Mouse (Mus musculus): ENCODE data around the gene 6030452D12Rik. TPM values are rescaled to one million over a fixed set of nuclear protein-coding genes. Genes with fewer than 3 reads are reported as not detected.

Gene 6030452D12Rik
- not detected for total RNA-seq (2021)
- long read RNA-seq, experiment 1 = 0 reads
- long read RNA-seq, experiment 2 = 0 reads

DNA sequence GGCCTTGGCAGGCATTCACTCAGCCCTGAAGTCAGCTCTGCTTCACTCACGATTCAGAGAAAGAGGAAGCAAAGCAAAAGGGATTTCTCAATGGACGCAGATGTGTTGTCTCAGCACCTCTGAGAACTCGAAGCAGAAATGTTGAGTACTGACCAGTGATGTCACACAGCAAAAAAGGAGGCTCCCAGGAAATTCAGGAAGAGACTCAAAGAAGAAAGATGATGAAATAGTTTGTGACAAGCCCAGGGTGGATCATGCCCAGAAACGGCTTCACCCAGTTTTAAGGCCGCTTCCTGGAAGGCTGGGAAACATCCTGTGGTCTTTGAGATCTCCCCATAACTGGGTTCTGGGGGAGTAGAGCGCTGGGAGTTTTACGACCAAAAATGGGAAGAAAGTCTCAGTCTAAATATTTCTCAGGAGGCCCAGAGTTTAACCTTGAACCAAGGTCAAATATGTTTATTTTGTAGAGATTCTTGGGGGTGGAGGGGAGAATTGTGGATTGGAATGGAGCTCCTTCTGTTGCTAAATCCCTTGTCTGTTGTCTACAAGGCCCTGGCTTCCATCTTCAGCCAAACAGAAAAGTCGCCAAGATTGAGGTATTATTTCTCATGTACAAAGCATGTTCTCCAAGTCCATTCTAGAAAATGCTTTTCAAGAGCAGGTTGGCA is at the start of gene 6030452D12Rik:
Gene 6030452D12Rik, plus strand, starts transcription at position 505 of the 668 bp plus-strand sequence.
- intact Hi-C loops (cut with DNase I) = no loop called here
- DNase-seq = peak in 1 of 2 experiments; percentile 19

DNA sequence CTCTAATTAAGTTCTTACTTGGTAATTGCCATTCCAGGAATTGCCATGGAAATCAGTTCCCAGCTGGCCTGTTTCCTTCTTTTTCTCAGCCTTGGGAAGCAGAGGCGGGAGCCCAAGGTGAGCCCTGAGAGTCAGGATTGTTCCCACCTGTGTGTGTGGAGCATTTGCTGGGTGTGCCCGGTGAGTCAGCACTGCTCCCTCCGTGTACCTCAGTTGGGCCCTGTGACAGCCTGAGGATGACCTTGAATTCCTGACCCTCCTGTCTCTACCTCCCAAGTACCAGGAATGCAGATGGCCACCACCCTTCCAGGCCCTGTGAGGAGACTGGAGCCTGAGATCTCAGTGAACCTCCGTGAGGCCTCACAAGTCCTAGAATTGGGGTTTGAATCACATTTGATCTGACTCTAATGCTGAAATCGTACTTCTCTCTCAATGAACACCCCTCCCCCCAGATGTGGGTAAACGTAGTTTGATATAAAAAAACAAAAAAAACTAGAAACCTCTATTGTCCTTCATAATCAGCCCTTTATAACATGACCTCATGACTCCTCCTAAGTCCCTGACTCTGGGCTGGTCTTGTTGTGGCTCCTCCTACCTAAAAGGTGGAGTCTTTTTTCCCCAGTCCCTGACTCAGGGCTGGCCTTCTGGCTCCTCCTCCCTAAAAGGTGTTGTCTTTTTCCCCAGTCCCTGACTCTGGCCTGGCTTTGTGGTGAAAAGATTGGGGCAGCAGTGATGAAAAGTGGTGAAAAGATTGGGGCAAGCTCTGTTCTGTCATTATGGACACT is 48.8 kb upstream of the 6030452D12Rik start:
- DNase-seq = no peak
- intact Hi-C loops (cut with DNase I) = no loop called here

DNA sequence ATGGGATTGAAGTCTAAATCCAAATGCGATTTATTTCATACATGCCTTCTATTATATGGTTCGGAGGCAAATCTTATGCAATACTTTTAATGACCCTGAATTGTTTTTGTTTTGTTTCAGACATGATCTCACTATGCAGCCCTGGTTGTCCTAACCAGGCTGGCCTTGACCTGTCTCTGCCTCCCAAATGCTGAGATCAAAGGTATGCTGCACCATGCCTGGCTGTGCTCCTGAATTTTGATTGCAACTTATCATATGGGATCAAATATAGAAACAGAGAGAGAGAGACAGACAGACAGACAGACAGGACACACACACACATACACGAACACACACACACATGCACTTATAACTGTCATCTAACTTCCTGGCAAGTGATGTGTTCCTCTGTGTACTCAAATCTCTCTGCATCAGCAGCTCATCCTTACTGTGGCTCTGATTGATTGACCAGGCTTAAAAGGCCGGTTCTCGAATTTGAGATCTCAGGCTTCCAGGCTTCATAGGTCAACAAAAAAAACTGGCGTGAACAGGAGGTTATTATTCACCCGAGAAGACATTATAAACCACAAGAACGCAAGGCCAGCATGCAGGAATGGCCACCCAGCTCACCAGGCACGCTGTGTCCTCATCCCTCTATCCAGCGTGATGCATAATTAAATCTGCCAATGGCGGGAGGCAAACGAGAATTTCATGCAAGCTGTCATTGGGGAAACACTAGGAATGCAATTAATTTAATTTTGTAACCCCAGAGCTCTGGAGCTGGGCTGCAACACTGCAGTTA is 47.4 kb upstream of the 6030452D12Rik start:
- intact Hi-C loops (cut with DNase I) = no loop called here
- DNase-seq = no peak

DNA sequence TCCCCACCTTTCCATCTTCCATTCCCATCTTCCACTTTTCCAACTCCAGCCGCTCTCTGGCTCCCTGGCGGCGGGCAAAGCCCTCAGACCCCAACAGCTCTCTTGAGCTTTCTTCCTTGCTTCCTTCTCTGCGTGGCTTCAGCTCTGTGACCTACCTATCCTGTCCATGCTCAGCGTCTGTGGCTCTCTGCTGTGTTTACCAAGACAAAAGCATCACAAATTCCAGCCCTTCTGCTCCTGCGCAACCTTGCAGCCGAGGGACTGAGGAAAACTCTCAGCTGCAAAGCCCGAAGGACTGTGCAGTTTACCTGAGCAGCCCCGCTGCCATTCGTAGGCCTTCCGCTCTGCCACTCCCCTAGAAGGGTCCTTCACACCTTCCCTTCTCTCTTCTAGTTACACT is 46.3 kb upstream of the 6030452D12Rik start:
- no peak for DNase-seq
- intact Hi-C loops (cut with DNase I) = no loop called here

DNA sequence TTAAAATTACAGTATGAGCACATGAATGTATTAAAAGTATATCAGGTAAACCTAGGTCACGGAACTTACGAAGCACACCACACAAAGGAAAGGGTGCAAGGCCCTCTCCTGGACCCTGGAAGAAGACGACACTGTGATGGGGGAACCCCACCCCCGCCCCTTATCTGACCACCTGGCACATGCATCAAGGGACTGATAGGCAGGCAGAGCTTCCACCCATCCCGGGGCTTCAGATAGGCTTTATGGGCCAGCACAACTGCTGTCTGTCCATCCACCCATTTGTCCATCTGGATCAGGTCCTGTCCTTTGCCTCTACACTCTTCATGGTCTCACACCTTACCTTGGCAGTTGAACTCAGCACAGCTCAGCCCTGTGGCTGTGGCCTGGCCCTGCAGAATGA is 38.2 kb upstream of the 6030452D12Rik start:
- intact Hi-C loops (cut with DNase I) = no loop called here
- DNase-seq = no peak

DNA sequence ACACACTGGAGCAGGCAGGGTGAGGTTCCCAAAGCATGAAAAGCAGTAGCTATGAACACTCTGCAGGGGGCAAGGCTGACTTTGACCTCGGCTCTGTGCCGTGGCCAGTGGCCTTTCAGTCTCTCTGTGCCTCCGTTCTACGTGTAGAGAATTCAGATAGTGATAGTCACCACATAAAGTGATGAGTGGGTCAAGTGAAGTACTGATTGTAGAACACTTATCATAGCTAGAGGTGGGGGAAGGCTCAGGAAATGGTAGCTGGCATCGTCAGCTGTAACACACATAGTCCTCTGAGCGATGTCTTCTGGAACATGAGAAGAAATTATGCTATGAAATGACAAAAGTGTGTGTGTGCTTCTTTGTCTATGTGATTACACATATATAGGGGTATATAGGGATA is 36.5 kb upstream of the 6030452D12Rik start:
- DNase-seq = no peak
- intact Hi-C loops (cut with DNase I) = no loop called here

DNA sequence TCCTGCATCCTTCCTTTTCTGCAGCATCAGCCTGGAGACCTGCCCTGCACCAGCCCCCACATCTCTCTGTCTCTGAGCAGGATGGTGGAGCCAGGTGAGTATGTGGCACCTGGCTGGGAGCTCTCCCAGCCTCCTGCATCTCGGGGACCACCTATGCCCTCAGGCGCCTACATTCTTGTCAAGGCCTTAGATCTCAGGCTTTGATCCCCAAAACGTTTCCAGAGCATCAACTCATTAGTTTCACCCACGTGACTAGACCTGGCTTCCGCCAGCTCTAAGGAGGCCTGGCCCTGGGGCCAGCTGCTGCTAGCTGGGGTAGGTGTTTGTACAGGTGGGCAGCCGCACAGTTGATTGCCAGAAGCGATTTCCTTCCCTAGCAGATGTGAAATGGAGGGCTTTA is 30.8 kb upstream of the 6030452D12Rik start:
- intact Hi-C loops (cut with DNase I) = no loop called here

DNA sequence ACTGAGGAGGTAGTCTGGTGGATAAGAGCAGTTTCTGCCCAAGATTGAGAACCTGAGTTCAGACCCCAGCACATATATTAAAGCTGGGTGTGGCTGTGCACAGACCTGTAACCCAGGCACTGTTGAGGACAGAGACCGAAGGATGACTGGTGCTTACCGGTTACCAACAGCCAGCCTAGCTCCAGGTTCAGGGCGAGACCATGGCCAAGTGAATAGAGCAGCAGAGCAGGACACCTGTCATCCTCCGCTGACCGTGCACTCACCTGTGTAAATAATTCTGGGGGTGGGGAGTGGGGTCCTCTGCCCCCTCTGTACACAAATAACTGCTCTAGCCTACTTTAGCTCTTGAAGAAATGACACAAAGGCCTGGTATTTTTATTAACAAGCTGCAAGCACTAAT is 26.3 kb upstream of the 6030452D12Rik start:
- DNase-seq = no peak
- intact Hi-C loops (cut with DNase I) = no loop called here

More for the DNA sequence above, 30.8 kb upstream of the 6030452D12Rik start:
- DNase-seq = no peak

DNA sequence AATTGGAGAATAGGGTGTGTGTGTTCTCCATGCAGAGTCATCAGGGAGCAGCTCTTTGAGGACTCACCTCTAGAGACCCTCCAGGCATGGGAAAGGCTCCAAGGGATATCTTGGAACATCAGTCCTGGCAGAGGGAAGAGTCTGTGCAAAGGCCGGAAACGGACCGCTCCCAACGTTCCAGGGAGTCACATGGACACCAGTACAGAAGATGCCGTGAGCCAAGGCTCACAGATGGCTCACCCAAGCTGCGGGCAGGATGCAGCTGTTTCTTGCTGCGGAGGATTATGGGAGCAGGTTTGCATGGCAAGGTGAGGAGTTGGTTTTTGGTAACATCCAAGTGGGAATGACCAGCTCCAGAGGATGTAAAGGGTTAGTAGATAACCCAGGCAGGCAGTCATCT is 3.9 kb downstream of the 6030452D12Rik start:
- no peak for DNase-seq
- intact Hi-C loops (cut with DNase I) = no loop called here

DNA sequence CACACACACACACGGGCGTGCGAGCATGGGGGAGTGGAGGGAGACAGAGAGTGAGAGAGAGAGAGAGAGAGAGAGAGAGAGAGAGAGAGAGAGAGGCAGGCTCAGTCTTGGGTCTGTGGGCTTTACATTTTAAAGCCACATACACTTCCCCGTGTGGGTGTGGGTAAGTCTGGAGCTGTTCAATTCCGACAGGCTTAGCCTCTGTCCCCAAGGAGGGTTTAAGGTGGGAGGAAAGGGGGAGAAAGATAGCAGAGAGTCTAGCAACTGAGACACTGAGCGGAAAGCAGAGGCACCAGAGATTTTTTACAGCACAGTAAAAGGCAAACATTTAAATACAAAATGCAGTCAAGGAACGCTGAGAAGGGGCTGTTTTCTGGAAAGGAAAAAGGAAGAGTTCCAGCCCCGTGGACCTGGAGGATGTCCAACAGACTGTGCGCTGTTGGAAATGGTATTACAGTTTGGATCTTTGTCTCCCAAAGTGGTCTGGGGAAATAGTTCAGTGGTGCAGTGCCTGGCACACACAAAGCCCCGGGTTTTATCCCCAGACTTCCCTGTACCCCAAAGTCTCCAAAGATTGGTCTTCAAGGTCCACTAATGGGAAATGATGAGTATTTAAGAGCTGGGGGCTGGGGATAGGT is 5.1 kb downstream of the 6030452D12Rik start:
- intact Hi-C loops (cut with DNase I) = no loop called here
- DNase-seq = no peak

DNA sequence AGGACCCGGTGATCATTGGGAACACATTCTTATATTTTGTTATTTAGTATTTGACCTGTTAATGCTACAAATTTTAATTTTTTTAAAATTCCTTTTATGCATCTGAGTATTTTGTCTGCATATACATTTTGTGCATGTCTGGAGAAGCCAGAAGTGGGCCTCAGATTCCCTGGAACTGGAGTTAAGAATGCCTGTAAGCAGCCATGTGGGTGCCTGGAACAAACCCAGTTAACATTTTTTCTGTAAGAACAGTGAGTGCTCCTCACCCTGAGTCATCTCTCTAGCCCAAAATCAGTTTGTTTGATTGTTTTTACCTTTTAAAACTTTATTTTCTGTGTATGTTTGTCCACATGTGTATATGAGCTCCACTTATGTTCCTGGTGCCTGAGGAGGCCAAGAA is 5.8 kb downstream of the 6030452D12Rik start:
- intact Hi-C loops (cut with DNase I) = no loop called here
- DNase-seq = no peak

DNA sequence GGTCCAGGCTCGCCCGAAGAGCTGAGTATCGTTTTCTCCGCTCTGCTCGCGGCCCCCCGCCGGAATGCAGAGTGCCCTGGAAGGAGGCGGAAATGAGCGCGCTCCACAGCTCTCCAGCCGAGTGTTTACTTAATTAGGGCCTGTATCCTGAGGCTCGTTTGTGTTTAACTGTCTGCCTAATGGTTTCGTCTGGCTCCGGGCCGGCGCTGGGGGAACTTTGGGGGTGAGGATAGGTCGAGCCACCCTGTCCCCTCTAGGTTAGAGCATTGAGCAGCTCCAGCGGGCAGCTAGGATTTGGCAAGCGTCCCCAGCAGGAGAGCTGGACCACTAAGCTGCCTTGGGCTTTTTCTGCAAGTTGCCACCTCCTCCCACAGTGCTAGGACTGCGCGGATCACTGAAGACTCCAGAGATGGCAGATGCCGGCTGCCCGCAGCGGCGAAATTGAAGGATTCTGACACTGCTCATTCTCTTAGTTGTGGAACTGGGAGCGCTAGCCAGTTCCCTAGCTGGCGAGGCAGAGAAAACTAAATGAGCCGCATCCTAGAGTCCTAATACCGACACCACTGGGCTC is 7.5 kb downstream of the 6030452D12Rik start:
- intact Hi-C loops (cut with DNase I) = no loop called here
- peak; percentile 30 to 38 for DNase-seq

DNA sequence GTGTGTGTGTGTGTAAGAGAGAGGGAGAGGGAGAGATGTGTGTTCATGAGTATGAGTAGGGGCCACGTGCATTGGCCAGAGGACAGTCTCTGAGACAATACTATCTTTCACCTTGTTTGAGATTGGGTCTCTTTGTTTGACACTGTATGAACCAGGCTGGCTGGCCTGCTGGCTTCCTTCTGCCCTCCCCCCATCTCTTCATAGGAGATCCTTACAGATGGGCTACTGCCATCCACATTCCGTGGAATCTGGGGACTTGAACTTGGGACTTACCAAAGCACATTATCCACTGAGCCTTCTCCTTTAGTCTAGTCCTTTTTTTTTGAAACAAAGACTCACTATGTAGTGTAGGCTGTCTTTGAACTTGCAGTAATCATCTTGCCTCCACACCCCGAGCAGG is 8.1 kb downstream of the 6030452D12Rik start:
- no peak for DNase-seq
- intact Hi-C loops (cut with DNase I) = no loop called here

DNA sequence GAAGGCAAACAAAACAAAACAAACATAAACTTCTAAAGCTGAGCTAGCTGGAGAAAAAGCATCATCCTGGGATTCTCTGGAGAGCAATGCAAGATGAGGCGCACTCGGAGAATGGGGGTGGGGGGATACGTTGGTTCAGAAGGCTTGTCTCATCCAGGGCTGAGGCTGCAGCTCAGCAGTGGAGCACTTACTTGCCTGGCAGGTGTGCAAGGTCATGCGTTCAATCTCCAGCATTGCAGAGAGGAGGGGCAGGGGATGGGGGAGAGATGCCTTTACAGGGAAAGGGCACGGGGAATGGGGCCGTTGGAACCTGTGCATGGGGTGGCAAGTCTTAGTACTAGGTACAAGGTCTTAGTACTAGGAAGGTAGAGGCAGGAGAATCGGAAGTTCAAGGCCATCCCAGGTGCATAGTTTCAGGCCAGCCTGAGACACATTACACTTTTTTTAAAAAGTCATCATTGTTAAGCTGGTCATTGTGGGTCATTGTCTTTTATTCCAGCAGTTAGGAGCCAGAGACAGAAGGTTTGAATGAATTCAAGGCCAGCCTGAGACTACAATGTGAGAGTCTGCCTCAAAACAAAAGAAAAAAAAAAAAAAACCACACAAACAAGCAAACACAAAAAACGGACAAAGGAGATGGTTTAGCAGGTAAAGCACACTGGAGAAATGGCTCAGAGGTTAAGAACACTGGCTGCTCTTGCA is 8.9 kb downstream of the 6030452D12Rik start:
- intact Hi-C loops (cut with DNase I) = no loop called here
- DNase-seq = no peak

DNA sequence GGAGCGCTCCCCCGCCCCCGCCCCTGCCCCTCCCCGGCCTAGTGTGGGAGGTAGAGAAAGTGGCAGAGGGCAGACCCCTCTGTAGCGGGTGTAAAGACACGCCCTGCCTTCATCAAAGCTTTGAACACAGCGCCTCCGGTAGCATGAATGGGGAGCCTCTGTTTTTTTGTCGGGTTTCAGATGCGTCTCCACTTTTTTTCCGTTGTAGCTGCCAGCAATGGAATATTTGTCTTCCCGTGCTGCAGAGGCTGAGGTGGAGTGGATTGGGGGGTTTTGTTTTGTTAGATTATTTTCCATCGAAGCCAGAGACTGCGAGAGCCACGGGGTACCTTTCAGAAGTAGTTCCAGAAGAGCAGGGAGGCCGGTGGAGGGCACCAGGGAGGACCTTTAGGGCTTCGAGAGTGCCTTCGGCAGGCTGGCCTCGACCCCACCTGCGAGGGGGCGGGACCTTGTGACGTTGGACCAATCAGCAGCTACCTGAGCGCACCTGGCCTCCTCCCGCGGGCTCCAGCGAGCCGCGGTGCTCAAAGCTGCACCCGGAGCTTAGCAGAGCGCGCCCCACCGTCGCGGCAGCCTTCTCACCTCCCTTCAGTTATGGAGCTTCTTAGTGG is 10.1 kb downstream of the 6030452D12Rik start, which contains the start of gene Cdh3:
Gene Cdh3, plus strand, starts transcription at position 527 of the 611 bp plus-strand sequence.
- intact Hi-C loops (cut with DNase I) = no loop called here
- DNase-seq = peak; percentile 29

DNA sequence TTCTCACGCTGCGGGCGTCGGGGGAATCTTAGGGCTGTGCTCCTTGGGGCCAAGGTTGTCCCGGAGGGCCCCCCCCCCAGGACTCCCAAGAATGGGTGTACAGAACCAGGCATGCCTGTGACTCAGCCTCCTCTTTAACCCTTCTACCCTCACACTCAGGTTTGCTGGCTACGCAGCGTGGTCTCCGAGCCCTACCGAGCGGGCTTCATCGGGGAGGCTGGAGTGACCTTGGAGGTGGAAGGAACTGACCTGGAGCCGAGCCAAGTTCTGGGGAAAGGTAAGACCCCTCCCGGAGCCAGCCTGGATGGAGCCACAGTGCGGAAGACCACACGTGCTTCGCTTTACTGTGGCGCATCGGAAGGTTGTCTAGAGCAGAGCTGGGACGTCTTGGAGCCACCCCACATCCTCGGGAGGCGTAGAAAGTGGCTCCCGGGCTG is 10.8 kb downstream of the 6030452D12Rik start:
- intact Hi-C loops (cut with DNase I) = no loop called here

DNA sequence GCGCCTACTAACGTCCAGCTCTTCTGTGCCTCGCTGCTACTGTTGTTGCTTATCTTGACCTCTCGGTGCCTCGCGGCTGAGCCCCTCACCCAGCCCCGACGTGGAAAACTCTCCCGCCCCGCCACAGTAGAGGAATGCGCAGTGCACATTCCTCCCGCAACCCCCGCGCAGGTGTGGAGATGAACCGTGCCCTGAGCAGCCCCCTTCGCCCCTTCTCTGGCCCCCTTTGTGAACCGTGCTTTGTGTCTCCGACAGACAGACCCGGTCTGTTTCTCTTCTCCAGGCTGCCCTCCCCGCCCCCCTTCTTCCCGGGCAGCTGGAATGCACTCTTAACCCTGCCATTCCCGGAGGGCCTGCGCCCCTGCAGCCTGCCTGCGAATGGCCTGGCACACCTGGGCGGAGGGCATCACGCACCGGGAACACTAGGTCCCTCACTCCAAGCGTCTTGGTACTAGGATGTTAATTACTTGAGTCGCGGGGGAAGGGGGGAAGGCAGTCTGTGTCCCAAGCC is 11.3 kb downstream of the 6030452D12Rik start:
- peak in 1 of 2 experiments; percentile 24 for DNase-seq
- intact Hi-C loops (cut with DNase I) = no loop called here

More for the DNA sequence above, 10.8 kb downstream of the 6030452D12Rik start:
- DNase-seq = no peak

DNA sequence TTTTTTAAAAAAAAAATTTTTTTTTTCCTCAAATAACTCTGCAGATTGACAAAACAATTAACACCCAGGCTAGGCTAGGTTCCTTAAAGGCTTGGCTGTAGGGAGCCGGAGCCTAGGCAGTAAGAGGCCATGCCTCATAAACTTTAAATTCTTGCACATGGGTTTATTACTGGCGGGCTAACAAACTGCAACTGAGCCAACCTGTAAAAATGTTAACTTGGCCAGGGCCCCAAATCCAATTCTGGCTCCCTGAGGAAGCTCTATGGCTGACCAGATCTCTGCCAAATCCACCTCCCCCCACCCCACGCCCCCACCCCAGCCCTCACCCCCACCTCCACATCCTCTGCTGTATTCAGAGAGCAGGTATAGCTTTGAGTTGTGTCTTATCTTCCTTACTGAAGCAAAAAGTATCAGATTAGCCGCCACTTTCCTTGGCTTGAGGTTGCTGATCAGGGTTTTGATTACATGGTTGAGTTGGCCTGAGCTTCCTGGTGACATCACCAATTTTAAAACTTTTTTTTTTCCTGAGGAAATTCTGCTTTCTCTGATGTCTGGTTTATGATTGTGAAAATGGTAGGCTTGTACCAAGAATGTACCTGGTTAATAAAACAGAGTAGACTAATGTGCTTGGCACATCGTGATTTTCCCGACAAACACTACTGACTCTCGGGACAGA is 12.3 kb downstream of the 6030452D12Rik start:
- no peak for DNase-seq
- intact Hi-C loops (cut with DNase I) = no loop called here

All from heart, postnatal 14 days (tissue).